Mouse (Mus musculus) cerebellum, adult 2 months (tissue): ENCODE measurements around the gene Cdk15.

Experiments
- CTCF ChIP-seq: fragments of 200-500 bp; IDR thresholded peaks from 2 replicates; pipeline ENCODE4 v1.5.1; 2011; ENCODE audit warnings: low read depth, mild to moderate bottlenecking, control low read depth, low read length, moderate library complexity, borderline replicate concordance; ENCODE audit not compliant: insufficient read depth
- POLR2A ChIP-seq: fragments of 200-500 bp; IDR thresholded peaks from 2 replicates; pipeline ENCODE4 v1.6.1; 2011; ENCODE audit warnings: low read length, control low read depth, borderline replicate concordance; ENCODE audit not compliant: insufficient read depth

GRCm38 (mm10) chr1:59285880-59286279, 29.2 kb downstream of the Cdk15 start:
- TF ChIP-seq CTCF (no peak), POLR2A (no peak)
